Mouse (Mus musculus) hindbrain, embryonic 10.5 days (tissue): Measurements from ENCODE around the gene Oscp1. TPM values are rescaled to one million over a fixed set of nuclear protein-coding genes. Genes with fewer than 3 reads are reported as not detected.

Source experiments
- polyA plus RNA-seq: library from polyadenylated mRNA; unstranded; fragments of >200 nt; fragmentation: Nextera tagmentation; extraction: Ambion mirVana; gene quantifications from 2 replicates; pipeline ENCODE4 v1.2.1, GENCODE M21; 2016

The Oscp1 gene
- polyA plus RNA-seq, 1 experiment from 2014 or later = 30.9 TPM

Other genes with a start within 250 kb of the Oscp1 start
- 0.70 and 1.1 TPM in 2 replicates for gene Csf3r, start 34.0 kb upstream of the Oscp1 start, polyA plus RNA-seq
- gene Mrps15, start 11.6 kb upstream of the Oscp1 start, polyA plus RNA-seq = 139 and 147 TPM in 2 replicates
- 46.8 and 49.1 TPM in 2 replicates for gene Lsm10, start 38.1 kb downstream of the Oscp1 start, polyA plus RNA-seq
- gene Stk40, start 45.4 kb downstream of the Oscp1 start, polyA plus RNA-seq = 46.9 and 47.2 TPM in 2 replicates
- gene Eva1b, start 89.2 kb downstream of the Oscp1 start, polyA plus RNA-seq = 29.8 and 35.3 TPM in 2 replicates
- gene Sh3d21, start 104.9 kb downstream of the Oscp1 start, polyA plus RNA-seq = 1.3 and 2.3 TPM in 2 replicates
- 230 and 252 TPM in 2 replicates for gene Thrap3, start 144.2 kb downstream of the Oscp1 start, polyA plus RNA-seq
- 64.8 and 99.0 TPM in 2 replicates for gene Map7d1, start 197.8 kb downstream of the Oscp1 start, polyA plus RNA-seq
- 95.4 and 101 TPM in 2 replicates for gene Trappc3, start 203.8 kb downstream of the Oscp1 start, polyA plus RNA-seq
- gene Col8a2, start 228.2 kb downstream of the Oscp1 start, polyA plus RNA-seq = 6.1 and 18.5 TPM in 2 replicates